Mouse (Mus musculus): ENCODE results near the gene Etv3. TPM values are rescaled to one million over a fixed set of nuclear protein-coding genes. Genes with fewer than 3 reads are reported as not detected.

Gene Etv3
- total and polyA plus RNA-seq, 3 experiments, result 7.4 to 10.4 TPM; not detected in 1

DNA sequence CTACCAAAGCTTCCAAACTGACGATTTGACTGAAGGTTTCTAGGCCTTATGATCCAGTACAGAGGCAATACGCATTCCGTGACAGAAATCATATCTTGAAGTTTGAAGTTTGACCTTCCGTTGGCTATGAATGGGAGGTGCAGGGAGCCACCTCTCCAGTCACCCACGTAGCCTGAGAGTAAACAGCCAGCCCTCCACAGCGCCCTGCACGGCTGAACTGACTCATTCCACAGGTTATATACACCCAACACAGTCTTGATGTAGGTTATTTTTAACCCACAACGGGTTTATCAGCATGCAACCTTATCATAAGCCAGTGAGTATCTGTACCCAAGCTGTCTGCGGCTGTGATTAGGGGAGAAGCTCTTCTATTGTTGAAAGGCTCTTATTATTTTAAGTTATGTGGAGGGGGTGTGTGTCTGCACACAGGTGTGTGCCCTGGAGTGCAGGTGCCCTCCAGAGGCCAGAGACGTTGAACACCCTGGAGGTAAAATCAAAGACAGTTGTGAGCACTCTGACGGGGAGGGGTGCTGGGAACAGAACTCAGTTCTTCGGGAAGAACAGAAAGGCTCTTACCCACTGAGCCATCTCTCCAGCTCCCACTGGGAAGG lies 31.6 kb downstream of the Etv3 start:
- Histone ChIP-seq H3K9ac (ENCODE audit: control insufficient read depth, low read depth, low read length, poor library complexity, severe bottlenecking) (no peak overlapping the region), H3K4me1 (ENCODE audit: control insufficient read depth in 1 of 2, insufficient read depth in 2 of 2, low read length in 2 of 2) (0 out of 4 replicates have a peak, but pooled peaks cover 0 to 7% of the 10 kb centered on the region in 2 experiments), H3K79me2 (ENCODE audit: control insufficient read depth, insufficient read depth, low read length, poor library complexity) (no peaks in the 10 kb centered on the region), H3K4me3 (ENCODE audit: control insufficient read depth in 1 of 2, insufficient read depth in 1 of 2, low read depth in 2 of 2, low read length in 2 of 2) (no peak overlapping the region), H3K27me3 (ENCODE audit: control insufficient read depth in 1 of 2, insufficient read depth in 2 of 2, low read length in 2 of 2) (no peaks in the 10 kb centered on the region; a peak in 2 of 4 replicates), H3K9me3 (replicated peaks; ENCODE audit: insufficient read depth, low read length) (no peaks in the 10 kb centered on the region), H3K36me3 (ENCODE audit: control insufficient read depth in 1 of 2, insufficient read depth in 2 of 2, low read length in 2 of 2) (no peaks in the 10 kb centered on the region), H3K27ac (ENCODE audit: control insufficient read depth, low read depth, low read length) (no peak overlapping the region)
- no peak for TF ChIP-seq ZNF384 (IDR thresholded peaks at IDR 0.05; ENCODE audit: low read depth, low read length)
- no peak for TF ChIP-seq USF1 (IDR thresholded peaks at IDR 0.05; ENCODE audit: low read depth, low read length)
- TF ChIP-seq RAD21 (IDR thresholded peaks at IDR 0.05; ENCODE audit: low read depth, low read length), result no peak
- no peak for TF ChIP-seq EP300 (IDR thresholded peaks at IDR 0.05; ENCODE audit: low read depth in 1 of 2, low read length in 2 of 2)
- no peak for TF ChIP-seq MAX (IDR thresholded peaks at IDR 0.05; ENCODE audit: low read length)
- TF ChIP-seq MAFK (IDR thresholded peaks at IDR 0.05; ENCODE audit: borderline replicate concordance, low read depth, low read length), result no peak
- TF ChIP-seq POLR2A (IDR thresholded peaks at IDR 0.05; ENCODE audit: control insufficient read depth in 1 of 2, insufficient read depth in 1 of 2, low read depth in 1 of 2, low read length in 2 of 2, poor library complexity in 1 of 2), result no peak
- TF ChIP-seq MAZ (IDR thresholded peaks at IDR 0.05; ENCODE audit: low read depth, low read length), result no peak
- no peak for TF ChIP-seq ETS1 (IDR thresholded peaks at IDR 0.05; ENCODE audit: low read depth, low read length)
- no peak for TF ChIP-seq POLR2AphosphoS2 (IDR thresholded peaks at IDR 0.05; ENCODE audit: low read length)
- no peak for DNase-seq (ENCODE audit: low read depth, low spot score)

DNA sequence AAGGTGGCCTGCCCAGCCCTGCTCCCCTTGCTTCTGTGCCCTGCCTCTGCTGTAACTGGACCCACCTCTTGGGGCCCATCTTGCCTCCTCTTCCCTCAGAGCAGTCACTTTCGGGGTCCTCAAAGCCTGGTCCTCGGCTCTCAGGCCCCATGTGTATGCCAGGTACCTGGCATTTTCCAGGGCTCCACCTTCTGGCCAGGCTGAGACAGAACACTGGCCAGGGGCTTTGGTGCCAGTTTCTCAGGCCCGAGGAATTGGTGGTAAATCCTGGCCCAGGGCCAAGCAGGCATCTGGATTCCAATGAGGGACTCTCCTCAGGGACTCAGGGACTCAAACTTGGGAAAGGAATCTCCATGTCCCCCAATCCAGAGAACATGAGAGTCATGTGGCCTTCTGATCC lies 34.9 kb downstream of the Etv3 start:
- Histone ChIP-seq H3K79me2 (ENCODE audit: control insufficient read depth, insufficient read depth, low read length, poor library complexity) (no peaks in the 10 kb centered on the region), H3K4me1 (ENCODE audit: control insufficient read depth in 1 of 2, insufficient read depth in 2 of 2, low read length in 2 of 2) (0 out of 4 replicates have a peak, but pooled peaks cover 0 to 7% of the 10 kb centered on the region in 2 experiments), H3K36me3 (ENCODE audit: control insufficient read depth in 1 of 2, insufficient read depth in 2 of 2, low read length in 2 of 2) (no peaks in the 10 kb centered on the region), H3K9me3 (replicated peaks; ENCODE audit: insufficient read depth, low read length) (no peaks in the 10 kb centered on the region), H3K9ac (ENCODE audit: control insufficient read depth, low read depth, low read length, poor library complexity, severe bottlenecking) (no peak overlapping the region), H3K27me3 (ENCODE audit: control insufficient read depth in 1 of 2, insufficient read depth in 2 of 2, low read length in 2 of 2) (no peaks in the 10 kb centered on the region; a peak in 2 of 4 replicates), H3K4me3 (ENCODE audit: control insufficient read depth in 1 of 2, insufficient read depth in 1 of 2, low read depth in 2 of 2, low read length in 2 of 2) (no peak overlapping the region), H3K27ac (ENCODE audit: control insufficient read depth, low read depth, low read length) (no peak overlapping the region)
- TF ChIP-seq ZKSCAN1 (IDR thresholded peaks at IDR 0.05; ENCODE audit: low read depth, low read length) (no peak), USF2 (IDR thresholded peaks at IDR 0.05; ENCODE audit: borderline replicate concordance in 1 of 2, insufficient read depth in 1 of 2, low read depth in 1 of 2, low read length in 2 of 2) (no peak), BHLHE40 (IDR thresholded peaks at IDR 0.05; ENCODE audit: borderline replicate concordance, low read depth, low read length) (no peak), MAX (IDR thresholded peaks at IDR 0.05; ENCODE audit: low read length) (no peak), SMC3 (IDR thresholded peaks at IDR 0.05; ENCODE audit: low read depth, low read length) (peak; percentile 59), EP300 (IDR thresholded peaks at IDR 0.05; ENCODE audit: low read depth in 1 of 2, low read length in 2 of 2) (no peak), MAZ (IDR thresholded peaks at IDR 0.05; ENCODE audit: low read depth, low read length) (no peak), CTCF (IDR thresholded peaks at IDR 0.05 in 2 of 3, conservative IDR thresholded peaks at IDR 0.05 in 1 of 3; ENCODE audit: control insufficient read depth in 1 of 3, insufficient read depth in 1 of 3, low read depth in 2 of 3, low read length in 3 of 3, poor library complexity in 1 of 3, severe bottlenecking in 1 of 3) (peak in 2 of 3 experiments; percentile 42 to 51; a peak in 3 of 6 replicates), RAD21 (IDR thresholded peaks at IDR 0.05; ENCODE audit: low read depth, low read length) (peak; percentile 1; the same call in 1 of the 2 replicates)
- DNase-seq (ENCODE audit: low read depth, low spot score), result no peak
